In the genomic region with DNA sequence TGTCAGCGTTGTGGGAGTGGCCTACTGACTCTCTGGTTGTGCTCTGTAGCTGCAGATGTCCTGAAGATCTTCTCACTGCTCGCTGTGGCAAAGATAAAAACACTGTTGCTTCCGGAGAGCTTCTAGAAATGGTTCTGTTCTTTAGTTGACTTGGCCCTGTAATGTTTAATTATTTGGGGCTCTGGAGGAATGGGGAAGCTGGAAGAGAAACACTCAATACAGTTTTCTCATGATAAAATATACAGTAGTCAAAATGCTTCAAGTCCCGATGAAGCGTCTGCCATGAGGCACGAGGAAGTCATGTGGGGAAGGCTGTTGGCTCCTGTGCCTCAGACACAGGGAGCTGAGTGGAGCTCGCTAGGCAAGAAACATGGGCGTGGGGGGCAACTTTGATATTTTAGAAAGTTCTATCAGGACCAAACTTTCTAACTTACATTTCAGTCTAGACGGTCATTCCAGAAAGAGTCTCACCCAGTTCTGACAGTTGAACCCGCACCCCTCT, we compare ENCODE assay signal across 8 mouse cellular contexts. TPM values are rescaled to one million over a fixed set of nuclear protein-coding genes. Genes with fewer than 3 reads are reported as not detected.
DNase-seq lines count a peak whose midpoint lies in the region; ATAC-seq and TF ChIP-seq lines count a peak whose summit lies in the region.

No protein-coding gene starts in this region.

- no peak for TF ChIP-seq CTCF in layer of hippocampus, adult 2 months (conservative IDR thresholded peaks at IDR 0.05)

- no peak for DNase-seq in layer of hippocampus, adult 2 months (ENCODE audit: low spot score in 2 of 2)
- DNase-seq in layer of hippocampus, adult 9-10 months (ENCODE audit: low spot score): no peak
- peak; percentile 44 for DNase-seq in embryo, embryonic 10.5 days (ENCODE audit: low spot score)
- peak; percentile 29 for DNase-seq in heart, postnatal 4 days
- no peak for DNase-seq in neural tube, embryonic 10.5 days (ENCODE audit: extremely low spot score, low spot score)
- DNase-seq in right cerebral cortex, postnatal 4 days: no peak
- DNase-seq in right cerebral cortex, postnatal 10 days (ENCODE audit: low spot score in 2 of 2): no peak

- ATAC-seq in megakaryocyte progenitor cell, adult 5-6 weeks (replicated peaks; ENCODE audit: poor library complexity): peak; percentile 88

- H3K27ac ChIP-seq in layer of hippocampus, adult 2 months: peak overlapping the region; percentile 15; the same call in 1 of the 2 replicates

- no peak overlapping the region; the same call in 1 of the 2 replicates for H3K4me3 ChIP-seq in layer of hippocampus, adult 2 months

RNA-seq across cellular contexts. Expression of a gene that starts 49.8 kb away (rescaled TPM):
- 1 to 10 TPM; 4.4 to 5.4 TPM for total RNA-seq in layer of hippocampus, adult 2 months (2021)
- under 1 TPM; 0.18 to 0.21 TPM for total RNA-seq in heart, postnatal 4 days (2021)
- total RNA-seq in megakaryocyte progenitor cell, adult 5-6 weeks (2015): 0.56 and 3.5 TPM in 2 replicates
- 2.6 and 2.8 TPM in 2 replicates for total RNA-seq in megakaryocyte progenitor cell, adult 5-6 weeks (2017)

RNA-seq across cellular contexts. Expression of a gene that starts 50.3 kb away (rescaled TPM):
- 10 to 100 TPM in 1 of 2 experiments, 1 to 10 TPM in 1; 8.5 to 10.7 TPM for total RNA-seq in layer of hippocampus, adult 2 months (2021)
- total RNA-seq in heart, postnatal 4 days (2021): 10 to 100 TPM; 34.9 to 35.5 TPM
- total RNA-seq in megakaryocyte progenitor cell, adult 5-6 weeks (2015): 88.0 and 100 TPM in 2 replicates
- total RNA-seq in megakaryocyte progenitor cell, adult 5-6 weeks (2017): 66.3 and 75.4 TPM in 2 replicates

Comparison
In these comparisons a context has a peak if more than half of its experiments do, and no peak if none do; other contexts are left out.
1. DNase-seq: peak in embryo, embryonic 10.5 days (single experiment) and heart, postnatal 4 days (single experiment); none in layer of hippocampus, adult 2 months (0 of 2), layer of hippocampus, adult 9-10 months (single experiment), neural tube, embryonic 10.5 days (single experiment), right cerebral cortex, postnatal 4 days (single experiment) and right cerebral cortex, postnatal 10 days (0 of 2).